Mouse (Mus musculus) neutrophil, adult 5-6 weeks (primary cell): ENCODE measurements around the gene Gm20850. TPM values are rescaled to one million over a fixed set of nuclear protein-coding genes. Genes with fewer than 3 reads are reported as not detected.
"Not testable (repeated sequence)": the region's sequence is repeated elsewhere in the genome, so short reads cannot be mapped to it uniquely, and the experiment has no call there.

Source experiments
- ATAC-seq: fragments of 151-379, 151-347 bp; 2 replicates; pipeline ENCODE4 v1.8.0; 2017; ENCODE audit warnings: mild to moderate bottlenecking, moderate TSS enrichment; ENCODE audit not compliant: insufficient number of reproducible peaks, poor library complexity, low FRiP score, severe bottlenecking; ENCODE audit errors: extremely low read depth
- total RNA-seq: library from RNA; stranded (forward); fragments of 200-1000 nt; gene quantifications from 2 replicates; pipeline ENCODE4 v1.2.3, GENCODE M21; 2017

Gene Gm20850
- not detected in 2 replicates for total RNA-seq

DNA sequence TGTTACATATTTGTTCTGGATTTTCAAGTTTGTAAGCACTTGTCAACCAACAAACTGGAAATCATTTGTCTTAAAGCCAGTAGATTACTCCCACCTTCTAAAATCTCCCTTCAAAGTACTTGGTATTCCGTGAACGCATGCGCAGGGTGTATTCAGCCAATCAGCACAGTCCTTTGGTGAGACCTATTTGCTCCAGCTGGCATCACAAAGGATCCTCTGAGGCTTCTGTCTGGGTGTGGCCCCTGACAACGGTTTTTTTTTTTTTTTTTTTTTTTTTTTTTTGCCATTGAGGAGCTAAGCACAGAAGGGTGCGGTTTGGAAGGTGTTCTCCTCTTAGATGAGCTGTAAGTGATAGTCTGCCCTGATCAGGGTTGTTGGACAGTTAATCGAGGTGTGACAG lies at the start of gene Gm20850:
Gene Gm20850 (plus strand): TSS at position 301 of the 400 bp plus-strand sequence.
- ATAC-seq = not testable (repeated sequence)
